Mouse (Mus musculus): ENCODE results near the gene Ifnlr1. TPM values are rescaled to one million over a fixed set of nuclear protein-coding genes. Genes with fewer than 3 reads are reported as not detected.
"Not testable (repeated sequence)": the region's sequence is repeated elsewhere in the genome, so short reads cannot be mapped to it uniquely, and the experiment has no call there.

The Ifnlr1 gene
- polyA plus RNA-seq, 1 experiment: not detected

GRCm38 (mm10) chr4:135709072-135709564 lies 23.0 kb downstream of the Ifnlr1 start:
- no peak overlapping the region for H3K4me3 ChIP-seq
- TF ChIP-seq TCF12 (IDR thresholded peaks at IDR 0.05; ENCODE audit: insufficient read depth, poor library complexity, severe bottlenecking) (no peak), CEBPB (IDR thresholded peaks at IDR 0.05; ENCODE audit: insufficient read depth, poor library complexity, severe bottlenecking) (0 out of 2 replicates have a peak, but pooled peaks have one; percentile 2)
- no peaks in the 10 kb centered on the region for H3K79me2 ChIP-seq (ENCODE audit: control insufficient read depth, insufficient read depth)
- H3K27me3 ChIP-seq (ENCODE audit: control insufficient read depth, insufficient read depth, insufficient read length): peaks cover 20% of the 10 kb centered on the region
- H3K4me2 ChIP-seq (ENCODE audit: low read depth): peak overlapping the region; percentile 50
- H3K36me3 ChIP-seq (ENCODE audit: control insufficient read depth, insufficient read depth): no peaks in the 10 kb centered on the region
- H3ac ChIP-seq (ENCODE audit: control insufficient read depth, insufficient read length): no peak overlapping the region

GRCm38 (mm10) chr4:135709621-135710020 lies 23.5 kb downstream of the Ifnlr1 start:
- Histone ChIP-seq H3K36me3 (ENCODE audit: control insufficient read depth, insufficient read depth) (no peaks in the 10 kb centered on the region), H3K4me2 (ENCODE audit: low read depth) (no peak overlapping the region), H3ac (ENCODE audit: control insufficient read depth, insufficient read length) (no peak overlapping the region), H3K27me3 (ENCODE audit: control insufficient read depth, insufficient read depth, insufficient read length) (peaks cover 20% of the 10 kb centered on the region), H3K4me3 (no peak overlapping the region), H3K79me2 (ENCODE audit: control insufficient read depth, insufficient read depth) (no peaks in the 10 kb centered on the region)
- TF ChIP-seq E2F4 (IDR thresholded peaks at IDR 0.05; ENCODE audit: insufficient read depth): no peak
- TF ChIP-seq TCF3 (IDR thresholded peaks at IDR 0.05; ENCODE audit: insufficient read length, low read depth): no peak
- TF ChIP-seq MYOG (IDR thresholded peaks at IDR 0.05; ENCODE audit: control insufficient read depth in 1 of 3, insufficient read depth in 1 of 3, insufficient read length in 2 of 3, low read depth in 2 of 3): no peak
- no peak for TF ChIP-seq MYOD1 (IDR thresholded peaks at IDR 0.05; ENCODE audit: control insufficient read depth in 1 of 3, insufficient read length in 2 of 3, low read depth in 2 of 3)
- TF ChIP-seq MAX (IDR thresholded peaks at IDR 0.05; ENCODE audit: low read depth): no peak
- TF ChIP-seq SRF (IDR thresholded peaks at IDR 0.05; ENCODE audit: control insufficient read depth, insufficient read length, low read depth): no peak
- TF ChIP-seq USF1 (IDR thresholded peaks at IDR 0.05; ENCODE audit: low read depth): no peak
- no peak for TF ChIP-seq CEBPB (IDR thresholded peaks at IDR 0.05; ENCODE audit: insufficient read depth, poor library complexity, severe bottlenecking)
- no peak for TF ChIP-seq TCF12 (IDR thresholded peaks at IDR 0.05; ENCODE audit: insufficient read depth, poor library complexity, severe bottlenecking)
- no peak for TF ChIP-seq REST (IDR thresholded peaks at IDR 0.05; ENCODE audit: insufficient read depth, insufficient read length)
- no peak for TF ChIP-seq POLR2A (IDR thresholded peaks at IDR 0.05; ENCODE audit: insufficient read length, low read depth)
- no peak for TF ChIP-seq POLR2AphosphoS2 (IDR thresholded peaks at IDR 0.05; ENCODE audit: insufficient read length, low read depth)

DNA sequence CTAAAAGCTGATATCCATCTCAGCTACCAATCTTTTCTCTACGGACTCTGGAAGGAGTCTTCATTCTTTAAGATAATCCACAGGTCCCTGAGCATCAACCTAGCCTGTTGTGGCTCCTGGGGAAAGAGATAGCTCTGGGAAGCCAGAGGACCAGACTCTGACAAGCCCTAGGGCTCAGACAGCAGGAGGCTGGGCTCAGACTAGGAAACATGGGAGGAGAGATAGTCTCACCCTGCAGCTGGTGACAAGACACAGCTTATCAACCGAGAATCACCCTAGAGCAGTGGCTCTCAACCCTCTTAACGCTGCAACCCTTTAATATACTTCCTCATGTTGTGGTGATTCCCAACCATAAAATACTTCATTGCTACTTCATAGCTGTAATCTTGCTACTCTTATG lies 24.3 kb downstream of the Ifnlr1 start:
- Histone ChIP-seq H3K4me2 (ENCODE audit: low read depth) (no peak overlapping the region), H3K79me2 (ENCODE audit: control insufficient read depth, insufficient read depth) (no peaks in the 10 kb centered on the region), H3ac (ENCODE audit: control insufficient read depth, insufficient read length) (no peak overlapping the region), H3K36me3 (ENCODE audit: control insufficient read depth, insufficient read depth) (no peaks in the 10 kb centered on the region), H3K27me3 (ENCODE audit: control insufficient read depth, insufficient read depth, insufficient read length) (peaks cover 14% of the 10 kb centered on the region), H3K4me3 (no peak overlapping the region)
- no peak for TF ChIP-seq TCF3 (IDR thresholded peaks at IDR 0.05; ENCODE audit: insufficient read length, low read depth)
- TF ChIP-seq POLR2AphosphoS2 (IDR thresholded peaks at IDR 0.05; ENCODE audit: insufficient read length, low read depth): no peak
- no peak for TF ChIP-seq MYOD1 (IDR thresholded peaks at IDR 0.05; ENCODE audit: control insufficient read depth in 1 of 3, insufficient read length in 2 of 3, low read depth in 2 of 3)
- no peak for TF ChIP-seq TCF12 (IDR thresholded peaks at IDR 0.05; ENCODE audit: insufficient read depth, poor library complexity, severe bottlenecking)
- no peak for TF ChIP-seq POLR2A (IDR thresholded peaks at IDR 0.05; ENCODE audit: insufficient read length, low read depth)
- no peak for TF ChIP-seq SRF (IDR thresholded peaks at IDR 0.05; ENCODE audit: control insufficient read depth, insufficient read length, low read depth)
- TF ChIP-seq CEBPB (IDR thresholded peaks at IDR 0.05; ENCODE audit: insufficient read depth, poor library complexity, severe bottlenecking): no peak
- TF ChIP-seq USF1 (IDR thresholded peaks at IDR 0.05; ENCODE audit: low read depth): no peak
- no peak for TF ChIP-seq E2F4 (IDR thresholded peaks at IDR 0.05; ENCODE audit: insufficient read depth)
- TF ChIP-seq MAX (IDR thresholded peaks at IDR 0.05; ENCODE audit: low read depth): no peak
- no peak for TF ChIP-seq MYOG (IDR thresholded peaks at IDR 0.05; ENCODE audit: control insufficient read depth in 1 of 3, insufficient read depth in 1 of 3, insufficient read length in 2 of 3, low read depth in 2 of 3)
- TF ChIP-seq REST (IDR thresholded peaks at IDR 0.05; ENCODE audit: insufficient read depth, insufficient read length): no peak

GRCm38 (mm10) chr4:135714776-135715175 lies 28.7 kb downstream of the Ifnlr1 start:
- no peaks in the 10 kb centered on the region for H3K36me3 ChIP-seq (ENCODE audit: control insufficient read depth, insufficient read depth)
- no peak overlapping the region for H3ac ChIP-seq (ENCODE audit: control insufficient read depth, insufficient read length)
- H3K4me2 ChIP-seq (ENCODE audit: low read depth): no peak overlapping the region
- no peaks in the 10 kb centered on the region for H3K79me2 ChIP-seq (ENCODE audit: control insufficient read depth, insufficient read depth)
- H3K4me3 ChIP-seq: no peak overlapping the region
- TF ChIP-seq TCF12 (IDR thresholded peaks at IDR 0.05; ENCODE audit: insufficient read depth, poor library complexity, severe bottlenecking) (no peak), POLR2AphosphoS2 (IDR thresholded peaks at IDR 0.05; ENCODE audit: insufficient read length, low read depth) (no peak), REST (IDR thresholded peaks at IDR 0.05; ENCODE audit: insufficient read depth, insufficient read length) (no peak), POLR2A (IDR thresholded peaks at IDR 0.05; ENCODE audit: insufficient read length, low read depth) (no peak), MYOD1 (IDR thresholded peaks at IDR 0.05; ENCODE audit: control insufficient read depth in 1 of 3, insufficient read length in 2 of 3, low read depth in 2 of 3) (no peak), TCF3 (IDR thresholded peaks at IDR 0.05; ENCODE audit: insufficient read length, low read depth) (no peak), E2F4 (IDR thresholded peaks at IDR 0.05; ENCODE audit: insufficient read depth) (no peak), USF1 (IDR thresholded peaks at IDR 0.05; ENCODE audit: low read depth) (no peak), SRF (IDR thresholded peaks at IDR 0.05; ENCODE audit: control insufficient read depth, insufficient read length, low read depth) (no peak), MYOG (IDR thresholded peaks at IDR 0.05; ENCODE audit: control insufficient read depth in 1 of 3, insufficient read depth in 1 of 3, insufficient read length in 2 of 3, low read depth in 2 of 3) (no peak), CEBPB (IDR thresholded peaks at IDR 0.05; ENCODE audit: insufficient read depth, poor library complexity, severe bottlenecking) (no peak), MAX (IDR thresholded peaks at IDR 0.05; ENCODE audit: low read depth) (no peak)
- peaks cover 4% of the 10 kb centered on the region for H3K27me3 ChIP-seq (ENCODE audit: control insufficient read depth, insufficient read depth, insufficient read length)

DNA sequence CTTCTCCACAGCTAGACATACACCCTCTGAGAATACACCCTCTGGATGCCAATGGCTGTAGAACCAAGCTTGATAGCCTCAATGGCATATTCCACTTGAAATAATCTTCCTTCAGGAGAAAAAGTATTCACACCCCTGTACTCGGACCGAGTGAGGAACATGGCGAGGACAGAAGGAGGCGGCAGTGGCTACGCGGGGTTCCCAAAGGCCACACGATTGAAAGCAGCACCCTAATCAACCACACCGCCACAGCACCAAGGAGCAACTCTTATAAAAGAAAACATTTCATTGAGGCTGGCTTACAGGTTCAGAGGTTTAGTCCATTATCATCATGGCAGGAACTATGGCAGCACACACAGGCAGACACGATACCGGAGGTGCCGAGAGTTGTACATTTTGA lies 30.4 kb downstream of the Ifnlr1 start:
- H3K36me3 ChIP-seq (ENCODE audit: control insufficient read depth, insufficient read depth); H3ac ChIP-seq (ENCODE audit: control insufficient read depth, insufficient read length); H3K79me2 ChIP-seq (ENCODE audit: control insufficient read depth, insufficient read depth); H3K4me2 ChIP-seq (ENCODE audit: low read depth); H3K4me3 ChIP-seq; H3K27me3 ChIP-seq (ENCODE audit: control insufficient read depth, insufficient read depth, insufficient read length): not testable (repeated sequence)
